Mouse (Mus musculus) T-helper 2 cell (primary cell): ENCODE data around the gene Scamp5.
"Not testable (repeated sequence)": the region's sequence is repeated elsewhere in the genome, so short reads cannot be mapped to it uniquely, and the experiment has no call there.

Experiments used
- in situ Hi-C: fragments of 300-600 bp; cut with MboI, MseI; formaldehyde crosslinking; loops from one replicate; pipeline ENCODE4 v1.15.1; 2025; ENCODE audit warnings: high pct_unique_total_duplicates

Gene Scamp5

GRCm38 (mm10) chr9:57452624-57453462 is 15.0 kb downstream of the Scamp5 start:
- in situ Hi-C loops = no loop called here

- in situ Hi-C loops = no loop called here
These were observed 18.1 kb downstream of the Scamp5 start for GRCm38 (mm10) chr9:57449715-57450114.

- in situ Hi-C loops = no loop called here
These were observed 27.2 kb downstream of the Scamp5 start for GRCm38 (mm10) chr9:57440620-57441019.

GRCm38 (mm10) chr9:57439522-57440295 is 28.2 kb downstream of the Scamp5 start, which contains the start of gene Ppcdc:
Gene Ppcdc (minus strand): TSS chr9:57440124.
- in situ Hi-C loops = loop anchor here (5.0 kb wide), 1 partner anchor 177 kb away; the partner anchor contains the start of gene 1700017B05Rik

GRCm38 (mm10) chr9:57439083-57439482 is 28.8 kb downstream of the Scamp5 start:
- in situ Hi-C loops = loop anchor here (5.0 kb wide), 1 partner anchor 177 kb away; the partner anchor contains the start of gene 1700017B05Rik

GRCm38 (mm10) chr9:57437896-57438614 is 29.8 kb downstream of the Scamp5 start:
- in situ Hi-C loops = loop anchor here (5.0 kb wide), 1 partner anchor 176 kb away; the partner anchor contains the start of gene 1700017B05Rik

- in situ Hi-C loops = loop anchor here (5.0 kb wide), 1 partner anchor 174 kb away; the partner anchor contains the start of gene 1700017B05Rik
These were observed 31.7 kb downstream of the Scamp5 start for GRCm38 (mm10) chr9:57436166-57436565.

- in situ Hi-C loops = loop anchor here (5.0 kb wide), 1 partner anchor 172 kb away; the partner anchor contains the start of gene 1700017B05Rik
These were observed 33.3 kb downstream of the Scamp5 start for GRCm38 (mm10) chr9:57434405-57435165.

- in situ Hi-C loops = no loop called here
These were observed 34.5 kb downstream of the Scamp5 start for GRCm38 (mm10) chr9:57433097-57434032.

- in situ Hi-C loops = no loop called here
These were observed 35.4 kb downstream of the Scamp5 start for GRCm38 (mm10) chr9:57432480-57432879.

- in situ Hi-C loops = no loop called here
These were observed 36.7 kb downstream of the Scamp5 start for GRCm38 (mm10) chr9:57431202-57431601.

GRCm38 (mm10) chr9:57428391-57428790 is 39.5 kb downstream of the Scamp5 start:
- in situ Hi-C loops = no loop called here

- in situ Hi-C loops = no loop called here
These were observed 39.9 kb downstream of the Scamp5 start for GRCm38 (mm10) chr9:57427937-57428336.

GRCm38 (mm10) chr9:57427123-57427522 is 40.7 kb downstream of the Scamp5 start:
- in situ Hi-C loops = not testable (repeated sequence)

- in situ Hi-C loops = no loop called here
These were observed 42.7 kb downstream of the Scamp5 start for GRCm38 (mm10) chr9:57425116-57425515.

- in situ Hi-C loops = no loop called here
These were observed 43.8 kb downstream of the Scamp5 start for GRCm38 (mm10) chr9:57424066-57424465.

- in situ Hi-C loops = no loop called here
These were observed 46.2 kb downstream of the Scamp5 start for GRCm38 (mm10) chr9:57421688-57422111.

- in situ Hi-C loops = no loop called here
These were observed 46.7 kb downstream of the Scamp5 start for GRCm38 (mm10) chr9:57421121-57421571.

GRCm38 (mm10) chr9:57420321-57421120 is 47.3 kb downstream of the Scamp5 start:
- in situ Hi-C loops = no loop called here
